Mouse (Mus musculus): ENCODE results near the gene Nedd1. TPM values are rescaled to one million over a fixed set of nuclear protein-coding genes. Genes with fewer than 3 reads are reported as not detected.
A peak's percentile ranks its signal among the peaks of the same experiment; 100 is the strongest.

The Nedd1 gene
- 10 to 100 TPM; 24.4 to 27.9 TPM for total RNA-seq (2021)

DNA sequence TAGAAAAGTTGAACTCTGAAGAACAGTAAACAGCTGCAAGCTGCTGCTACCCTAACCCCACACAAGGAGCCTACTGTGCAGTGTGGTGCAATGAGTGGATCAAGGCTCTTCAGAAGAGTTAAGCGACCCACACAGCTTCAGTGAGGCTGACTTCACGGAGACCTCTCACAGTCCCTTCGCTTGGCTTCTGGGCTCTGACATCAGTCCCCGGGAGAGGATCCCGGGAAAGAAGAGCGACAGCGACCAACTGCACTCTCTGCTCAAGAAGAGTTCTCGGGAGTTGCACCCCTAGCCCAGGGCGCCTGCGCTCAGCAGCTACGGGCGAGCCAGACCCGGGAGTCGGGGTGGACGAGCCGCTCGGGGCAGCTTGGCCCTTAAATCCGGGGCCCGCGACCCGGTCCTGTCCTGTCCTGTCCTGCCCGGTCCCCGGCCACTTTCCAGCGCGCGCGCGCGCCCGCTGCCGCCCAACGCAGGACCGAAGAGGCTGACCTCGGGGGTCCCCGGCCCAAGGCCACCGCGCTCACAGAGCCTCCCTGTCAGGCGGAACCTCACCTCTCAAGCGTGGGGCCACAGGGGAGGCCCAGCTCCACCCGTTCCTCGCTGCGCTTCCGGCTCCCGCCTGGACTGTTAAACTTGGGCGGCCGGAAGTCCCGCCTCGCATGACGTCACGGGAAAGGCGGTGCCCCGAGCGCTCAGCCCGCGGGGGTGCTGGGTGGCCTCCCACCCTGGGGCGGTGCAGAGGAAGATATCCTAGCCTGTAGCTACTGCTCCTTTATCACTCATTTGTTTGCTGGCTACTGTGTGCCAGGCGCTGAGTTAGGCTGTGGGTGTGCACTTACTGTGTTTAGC lies at the start of gene Nedd1:
Gene Nedd1, minus strand, starts transcription at position 650 of the 849 bp plus-strand sequence.
- peak; percentile 97 for DNase-seq

DNA sequence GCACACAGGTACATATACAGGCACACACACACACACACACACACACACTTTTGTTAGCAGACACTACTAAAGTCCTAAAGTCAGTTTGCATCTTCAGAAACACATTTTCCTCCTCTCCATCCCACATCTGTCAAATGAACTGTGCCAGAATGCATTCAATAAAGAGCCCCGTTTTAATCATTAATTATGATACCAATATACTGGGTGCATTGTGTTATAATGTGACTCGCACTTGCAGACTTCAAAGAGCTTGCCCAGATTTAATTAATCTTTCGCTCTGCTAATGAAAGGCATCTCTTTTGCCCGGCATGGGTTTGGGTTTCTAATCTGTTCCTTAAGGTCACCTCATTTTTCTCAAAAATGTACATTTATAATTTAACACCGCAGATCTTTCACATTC lies 32.1 kb upstream of the Nedd1 start:
- DNase-seq, result no peak

DNA sequence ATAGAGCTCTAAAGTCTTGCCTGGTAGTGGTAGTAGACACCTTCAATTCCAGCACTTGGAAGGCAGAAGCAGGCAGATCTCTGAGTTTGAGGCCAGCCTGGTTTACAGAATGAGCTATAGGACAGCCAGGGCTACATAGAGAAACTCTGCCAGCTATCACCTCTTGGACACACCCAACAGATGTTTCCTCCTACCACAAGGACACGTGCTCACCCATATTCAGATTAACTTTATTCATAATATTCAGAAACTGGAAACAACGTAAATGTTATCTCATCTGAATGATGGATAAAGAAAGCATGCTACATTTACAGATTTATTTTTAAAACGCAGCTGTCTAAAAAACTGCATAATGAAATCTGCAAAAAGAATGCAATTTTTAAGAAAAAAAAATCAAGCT lies 8.1 kb upstream of the Nedd1 start:
- DNase-seq, result no peak

DNA sequence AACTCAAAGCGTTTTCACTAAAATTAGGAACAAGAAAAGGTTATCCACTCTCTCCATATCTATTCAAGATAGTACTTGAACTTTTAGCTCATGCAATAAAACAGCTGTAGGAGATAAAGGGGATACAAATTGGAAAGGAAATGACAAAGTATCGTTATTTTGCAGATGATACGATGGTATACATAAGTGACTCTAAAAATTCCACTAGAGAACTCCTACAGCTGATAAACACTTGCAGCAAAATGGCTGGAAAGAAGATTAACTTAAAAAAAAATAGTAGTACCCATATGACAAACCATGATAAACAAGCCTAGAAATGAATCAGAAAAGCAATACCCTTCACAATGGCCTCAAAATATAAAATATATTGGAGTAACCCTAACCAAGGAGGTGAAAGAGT lies 6.5 kb upstream of the Nedd1 start:
- DNase-seq, result no peak

DNA sequence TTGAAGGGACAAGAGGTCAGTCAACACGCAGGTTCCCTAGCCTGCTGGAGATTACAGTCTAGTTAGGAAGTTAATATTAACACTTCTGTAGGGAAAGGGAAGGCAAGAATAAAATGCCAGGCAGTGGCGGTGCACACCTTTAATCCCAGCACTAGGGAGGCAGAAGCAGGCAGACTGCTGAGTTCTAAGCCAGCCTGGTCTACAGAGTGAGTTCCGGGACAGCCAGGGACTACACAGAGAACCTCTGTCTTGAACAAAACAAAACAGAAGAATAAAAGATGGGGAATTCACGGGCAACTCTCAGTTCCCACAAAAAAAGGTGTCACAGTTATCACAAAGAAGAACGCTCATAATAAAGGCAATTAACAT lies 384 bp upstream of the Nedd1 start:
- DNase-seq, result no peak

DNA sequence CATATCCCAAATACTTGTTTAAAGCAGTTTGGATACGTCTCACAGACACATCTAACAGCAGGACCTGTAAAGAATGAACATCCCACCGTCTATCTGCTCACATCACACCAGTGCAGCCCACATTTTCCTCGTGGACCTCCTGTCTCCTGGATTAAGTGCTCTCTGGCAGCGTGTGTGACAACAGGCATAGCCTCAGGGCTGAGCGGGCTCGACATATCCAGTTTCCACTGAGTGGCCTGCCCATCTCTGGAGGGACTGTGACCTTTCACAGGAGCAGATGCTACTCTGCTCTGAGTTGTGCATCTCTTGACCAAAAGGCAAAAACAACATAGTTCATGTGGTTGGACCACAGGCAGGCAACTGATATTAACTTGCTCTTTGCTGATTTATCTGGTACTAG lies 23.2 kb downstream of the Nedd1 start:
- DNase-seq, result no peak

DNA sequence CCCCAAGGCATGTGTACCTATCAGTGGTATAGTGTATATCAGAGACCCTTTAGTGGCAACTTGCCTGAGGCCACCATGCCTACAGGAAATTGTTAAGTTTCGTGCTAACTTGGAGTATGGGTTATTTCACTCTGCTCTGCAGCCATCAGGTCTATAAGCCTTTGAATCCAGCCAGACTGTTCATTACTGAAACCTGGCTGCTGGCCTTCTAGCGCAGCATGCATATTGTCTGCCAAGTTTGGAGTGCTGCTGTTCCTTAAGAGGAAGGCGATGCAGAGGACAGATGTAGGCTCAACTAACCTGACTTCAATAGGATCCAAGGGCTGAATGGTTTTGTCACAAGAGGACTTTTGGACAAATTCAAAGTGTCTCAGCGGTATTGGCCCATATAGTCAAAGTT lies 47.2 kb downstream of the Nedd1 start:
- no peak for DNase-seq

DNA sequence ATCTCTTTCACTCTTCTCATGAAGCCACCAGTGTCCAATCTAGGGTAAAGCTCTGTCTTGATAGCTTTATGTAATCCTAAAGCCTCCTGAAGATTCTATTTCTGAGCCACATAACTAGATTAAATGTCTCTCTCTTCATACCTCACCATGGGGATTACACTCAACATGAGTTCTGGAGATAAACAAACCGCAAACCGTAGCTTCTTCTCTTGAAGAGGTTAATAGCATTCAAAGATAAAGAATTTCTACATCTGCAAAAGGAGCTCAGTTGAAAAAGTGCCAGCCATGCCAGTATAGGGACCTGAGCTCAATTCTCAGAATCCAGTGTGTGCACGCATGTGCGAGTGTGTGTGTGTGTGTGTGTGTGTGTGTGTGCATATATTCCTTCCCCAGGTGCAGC lies 50.3 kb downstream of the Nedd1 start:
- DNase-seq, result no peak

DNA sequence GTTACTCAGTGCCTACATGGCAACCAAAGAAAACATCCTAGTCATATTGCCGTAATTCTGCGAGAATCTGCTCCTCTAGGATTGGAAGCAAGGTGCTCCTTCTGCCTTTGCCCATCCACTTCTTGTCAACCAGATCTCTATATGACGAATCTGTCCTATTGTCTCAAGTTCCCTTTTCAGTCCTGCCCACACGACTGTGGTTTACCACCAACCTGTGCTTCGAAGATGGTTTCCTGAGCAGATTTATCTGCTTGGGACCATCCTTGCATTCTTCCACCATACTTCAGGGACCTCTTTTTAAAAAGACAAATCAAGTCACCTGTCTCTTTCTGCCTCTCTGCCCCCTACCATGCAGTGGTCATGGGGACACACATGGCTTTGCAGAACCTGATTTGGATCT lies 56.9 kb downstream of the Nedd1 start:
- no peak for DNase-seq

DNA sequence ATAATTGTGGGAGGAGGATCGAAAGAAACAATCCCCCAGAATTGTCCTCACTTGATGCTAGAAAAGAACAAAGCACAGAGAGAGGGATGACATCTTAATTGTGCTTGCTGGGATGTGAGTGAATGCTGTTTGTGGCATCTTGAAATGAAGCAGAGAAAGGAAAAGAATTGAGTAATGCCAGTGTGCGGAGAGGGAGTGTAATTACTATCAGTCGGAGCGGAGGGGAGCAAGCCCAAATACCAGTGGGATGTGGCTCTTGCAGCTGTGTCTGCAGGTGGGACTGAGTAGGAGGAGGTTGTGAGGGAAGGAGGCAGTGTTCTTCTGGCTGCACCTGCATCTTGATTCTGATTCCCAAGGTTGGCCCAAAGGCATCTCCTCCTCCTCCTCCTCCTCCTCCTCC lies 69.0 kb downstream of the Nedd1 start:
- no peak for DNase-seq

DNA sequence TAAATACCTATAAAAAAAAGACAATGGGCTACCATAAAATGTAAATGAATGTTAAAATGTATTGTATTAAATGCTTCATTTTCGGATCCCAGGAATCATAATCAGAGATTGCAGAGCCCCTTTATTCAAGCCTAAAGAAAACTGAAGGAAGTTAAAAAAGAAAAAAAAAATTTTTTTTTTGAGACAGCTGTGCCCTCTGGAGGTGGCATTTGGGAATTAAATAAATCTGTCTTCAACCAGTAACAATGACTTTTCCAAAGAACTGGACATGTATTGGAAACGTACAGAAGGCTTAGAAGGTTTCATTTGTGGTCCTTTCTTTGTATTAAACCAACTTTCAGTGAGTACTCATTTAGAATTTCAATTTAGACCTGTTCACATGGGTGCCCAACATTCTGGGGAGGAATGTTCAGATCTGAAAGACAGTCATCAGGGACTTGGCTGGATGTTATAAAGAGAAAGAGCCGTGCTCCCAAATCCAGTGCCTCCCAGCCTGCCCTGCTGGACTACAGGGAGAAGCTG lies 69.8 kb downstream of the Nedd1 start:
- DNase-seq, result no peak

DNA sequence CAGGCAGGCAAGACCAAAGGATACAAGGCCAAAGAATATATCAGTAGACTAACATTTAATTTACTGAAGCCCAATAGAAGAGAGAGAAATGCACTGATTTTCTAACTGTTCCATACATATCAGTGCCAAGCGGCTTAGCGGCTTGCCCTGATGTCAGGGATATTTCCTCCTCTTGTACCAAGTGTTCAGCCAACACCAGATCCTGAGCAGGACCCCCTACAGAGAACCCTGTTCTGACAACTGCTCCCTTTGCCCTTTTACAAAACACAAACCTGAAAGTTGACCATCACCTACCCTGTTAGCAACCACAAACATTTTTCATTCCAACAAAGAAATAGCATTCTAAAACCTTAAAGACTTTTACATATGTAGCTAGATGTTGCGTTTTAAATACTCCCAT lies 71.0 kb downstream of the Nedd1 start:
- no peak for DNase-seq

DNA sequence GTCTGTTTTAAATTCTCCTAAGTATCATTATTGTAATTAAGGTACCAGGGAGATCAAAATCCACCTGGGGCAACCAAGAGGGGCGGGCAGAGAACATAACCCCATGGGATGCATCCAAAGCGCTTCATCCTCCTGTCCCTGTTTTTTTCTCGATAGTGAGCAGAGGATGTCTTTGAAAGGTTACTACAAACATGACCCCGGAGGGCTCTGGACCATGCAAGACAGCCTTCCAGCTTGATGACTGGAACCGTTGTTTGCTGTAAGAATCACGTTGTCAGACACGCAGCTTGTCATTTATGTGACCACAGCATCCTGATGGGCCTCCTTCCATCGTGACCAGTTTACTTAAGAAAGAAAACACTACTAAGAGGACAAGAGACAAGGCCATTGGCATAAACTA lies 73.1 kb downstream of the Nedd1 start:
- DNase-seq, result no peak

DNA sequence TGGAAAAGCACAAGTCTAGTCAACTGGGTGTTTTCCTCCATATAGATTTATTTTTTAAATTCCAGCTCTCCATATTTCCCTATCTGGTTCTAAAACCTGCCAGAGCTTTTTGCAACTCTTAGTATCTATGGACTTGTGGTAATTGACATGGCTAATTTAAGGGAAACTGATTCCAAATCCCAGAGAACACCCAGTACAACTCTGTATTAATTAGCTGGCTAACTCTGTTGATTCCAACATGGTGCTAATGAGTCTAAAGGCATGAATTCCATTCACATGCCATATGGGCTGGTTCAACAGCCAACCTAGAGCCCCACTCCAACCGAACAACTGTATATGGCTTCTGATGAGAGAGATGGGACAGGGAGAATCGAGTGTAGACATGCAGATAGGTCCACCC lies 74.5 kb downstream of the Nedd1 start:
- no peak for DNase-seq

DNA sequence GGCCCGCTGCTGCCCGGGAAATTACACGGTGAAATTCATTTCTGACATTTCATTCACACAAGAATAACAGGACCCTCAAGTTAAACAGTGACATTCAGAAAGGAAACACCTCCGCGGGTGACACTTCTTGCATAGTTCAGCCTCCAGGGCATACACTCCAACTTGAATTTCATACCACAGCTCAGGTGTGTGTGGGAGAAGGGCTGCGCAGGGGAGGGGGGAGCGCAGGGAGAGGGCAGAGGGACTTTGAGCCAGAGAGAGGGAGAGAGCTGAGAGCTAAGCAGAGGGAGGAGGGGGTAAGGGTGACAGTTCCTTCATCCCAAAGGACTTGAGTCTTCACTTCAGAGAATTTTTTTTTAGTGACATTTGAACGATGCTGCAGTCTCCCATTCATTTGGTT lies 78.2 kb downstream of the Nedd1 start:
- no peak for DNase-seq

DNA sequence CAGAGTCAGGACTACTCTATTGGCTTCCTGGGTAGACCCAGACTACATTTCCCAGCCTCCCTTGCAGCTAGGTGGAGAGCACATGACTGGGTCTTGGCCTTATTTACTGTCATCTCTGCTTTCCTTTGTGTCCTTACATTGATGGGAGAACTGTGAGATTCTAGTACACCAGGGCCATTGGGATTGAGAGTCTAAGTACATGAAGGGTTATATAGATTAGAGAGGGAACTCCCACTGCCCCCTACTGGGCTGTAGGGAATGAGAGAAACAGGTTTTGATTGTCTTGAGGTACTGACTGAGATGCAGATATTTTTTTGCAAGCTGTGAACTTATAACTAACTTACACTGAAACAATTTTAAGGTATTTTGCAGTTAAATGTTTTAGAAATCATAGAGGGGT lies 81.2 kb downstream of the Nedd1 start:
- no peak for DNase-seq

Measured in heart, postnatal 4 days (tissue).